Mouse (Mus musculus): Measurements from ENCODE around the gene Myo3b.

DNA sequence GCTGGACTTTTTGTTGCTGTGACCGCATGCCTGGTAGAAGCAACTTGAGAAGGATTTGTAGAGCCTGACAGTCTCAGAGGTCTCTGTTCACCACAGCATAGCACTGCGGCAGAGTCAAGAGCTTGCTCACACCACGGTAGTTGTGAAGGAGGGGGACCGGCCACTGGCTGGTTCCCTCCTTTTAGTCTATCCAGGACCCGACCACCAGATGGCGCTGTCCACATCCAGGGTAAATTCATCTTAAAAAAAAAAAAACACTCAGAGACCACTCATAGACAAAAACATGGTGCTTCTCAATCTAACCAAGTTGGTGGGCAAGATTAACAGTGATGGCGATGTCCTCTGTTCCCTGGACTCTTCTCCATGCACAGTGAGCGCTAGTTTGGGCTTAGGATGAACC, 1.7 kb upstream of the Myo3b start:
- TF ChIP-seq CTCF (IDR thresholded peaks at IDR 0.05; ENCODE audit: low read depth), result peak; percentile 81
- no peak for TF ChIP-seq EP300 (IDR thresholded peaks at IDR 0.05; ENCODE audit: low read depth)

All from liver, embryonic 14.5 days (tissue).